Mouse (Mus musculus): Measurements from ENCODE around the gene Marc2. TPM values are rescaled to one million over a fixed set of nuclear protein-coding genes. Genes with fewer than 3 reads are reported as not detected.
A peak's percentile ranks its signal among the peaks of the same experiment; 100 is the strongest.

The Marc2 gene
- polyA plus RNA-seq, 1 experiment from 2014 or later, result 327 TPM

DNA sequence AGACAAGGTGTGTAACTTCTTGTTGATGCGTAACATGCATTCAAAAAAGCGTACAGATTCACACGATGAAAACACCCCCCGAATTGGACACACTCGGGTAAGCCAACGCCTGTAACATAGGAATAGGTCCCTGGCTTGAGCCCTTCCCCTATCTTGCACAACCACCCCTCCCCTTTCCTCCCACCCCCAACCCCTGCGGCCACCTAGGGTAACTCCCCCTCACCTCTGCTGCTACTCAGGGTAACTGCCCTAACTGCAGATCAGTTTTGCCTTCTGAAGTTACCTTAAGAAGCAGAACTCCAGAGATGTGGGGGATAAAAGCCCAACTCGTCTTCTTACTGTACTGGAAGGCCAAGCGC, 74.4 kb downstream of the Marc2 start:
- H3K36me3 ChIP-seq (ENCODE audit: insufficient read depth, low read length), result no peaks in the 10 kb centered on the region
- H3K27ac ChIP-seq, result no peak overlapping the region
- no peaks in the 10 kb centered on the region for H3K9me3 ChIP-seq (replicated peaks; ENCODE audit: low read length)
- no peak overlapping the region for H3K4me3 ChIP-seq (replicated peaks; ENCODE audit: low read depth, low read length)
- peaks cover 12% of the 10 kb centered on the region; the same call in 1 of the 2 replicates for H3K27me3 ChIP-seq (ENCODE audit: insufficient read depth, low read length)
- DNase-seq (ENCODE audit: low spot score) (no peak), ATAC-seq (replicated peaks; ENCODE audit: low FRiP score, low read depth) (peak; percentile 35; the same call in 1 of the 2 replicates)
- no peak overlapping the region for H3K9ac ChIP-seq (ENCODE audit: low read depth, low read length)
- TF ChIP-seq CTCF (IDR thresholded peaks at IDR 0.05; ENCODE audit: low read depth), result no peak
- 8% methylated on average over 9 of the region's 9 CpGs for WGBS
- 0 out of 2 replicates have a peak, but pooled peaks cover 4% of the 10 kb centered on the region for H3K4me1 ChIP-seq (replicated peaks; ENCODE audit: insufficient read depth, low read length)
- peak overlapping the region; percentile 12 for H3K4me2 ChIP-seq (ENCODE audit: low read length)

DNA sequence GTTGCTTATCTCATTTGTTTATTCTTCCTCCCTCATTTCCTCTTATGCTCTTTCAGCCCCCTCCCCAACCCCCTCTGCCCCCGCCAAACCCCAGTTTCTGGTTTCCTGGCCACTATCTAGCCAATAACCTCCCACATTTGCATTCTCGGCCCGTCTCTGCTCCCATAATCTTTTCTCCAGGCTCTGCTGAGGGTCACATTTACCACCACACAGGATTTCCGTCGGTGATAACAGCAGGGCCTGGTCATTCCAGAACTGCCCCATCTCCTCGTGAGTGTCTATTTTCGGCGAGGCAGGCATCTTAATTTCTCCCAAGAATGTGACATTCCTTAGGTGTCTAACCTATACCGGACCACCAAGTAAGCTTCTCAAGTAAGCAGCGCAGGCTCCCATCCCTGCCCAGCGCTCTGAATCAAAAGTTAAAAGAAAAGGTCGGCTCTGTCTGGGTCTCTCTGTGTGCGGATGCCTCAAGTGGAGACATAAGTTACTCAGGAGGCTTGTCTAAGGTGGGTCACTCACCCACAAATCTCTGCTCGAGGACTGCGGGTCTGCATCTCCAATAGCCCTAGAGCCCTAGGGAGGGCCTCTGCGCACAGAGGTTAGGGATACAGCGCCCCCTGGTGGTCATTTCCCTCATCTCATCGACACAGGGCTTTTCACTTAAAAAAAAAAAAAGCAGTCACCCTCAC, 74.9 kb downstream of the Marc2 start:
- peak; percentile 90 for TF ChIP-seq CTCF (IDR thresholded peaks at IDR 0.05; ENCODE audit: low read depth)
- H3K4me1 ChIP-seq (replicated peaks; ENCODE audit: insufficient read depth, low read length), result 0 out of 2 replicates have a peak, but pooled peaks cover 4% of the 10 kb centered on the region
- peak; percentile 67 for ATAC-seq (replicated peaks; ENCODE audit: low FRiP score, low read depth)
- H3K27me3 ChIP-seq (ENCODE audit: insufficient read depth, low read length), result peaks cover 7% of the 10 kb centered on the region; the same call in 1 of the 2 replicates
- no peaks in the 10 kb centered on the region for H3K9me3 ChIP-seq (replicated peaks; ENCODE audit: low read length)
- peak; percentile 88 for DNase-seq (ENCODE audit: low spot score)
- H3K36me3 ChIP-seq (ENCODE audit: insufficient read depth, low read length), result no peaks in the 10 kb centered on the region
- 0 out of 2 replicates have a peak overlapping the region, but pooled peaks have one; percentile 11 for H3K27ac ChIP-seq
- H3K9ac ChIP-seq (ENCODE audit: low read depth, low read length), result no peak overlapping the region
- 12% methylated on average over 18 of the region's 18 CpGs for WGBS
- H3K4me2 ChIP-seq (ENCODE audit: low read length), result peak overlapping the region; percentile 8; the same call in 1 of the 2 replicates
- H3K4me3 ChIP-seq (replicated peaks; ENCODE audit: low read depth, low read length), result no peak overlapping the region

- 40% methylated on average over 3 of the region's 3 CpGs for WGBS
- Histone ChIP-seq H3K9ac (ENCODE audit: low read depth, low read length) (no peak overlapping the region), H3K4me3 (replicated peaks; ENCODE audit: low read depth, low read length) (no peak overlapping the region), H3K27ac (no peak overlapping the region), H3K9me3 (replicated peaks; ENCODE audit: low read length) (no peaks in the 10 kb centered on the region), H3K27me3 (ENCODE audit: insufficient read depth, low read length) (no peaks in the 10 kb centered on the region), H3K4me1 (replicated peaks; ENCODE audit: insufficient read depth, low read length) (no peaks in the 10 kb centered on the region), H3K36me3 (ENCODE audit: insufficient read depth, low read length) (no peaks in the 10 kb centered on the region), H3K4me2 (ENCODE audit: low read length) (no peak overlapping the region)
- no peak for TF ChIP-seq CTCF (IDR thresholded peaks at IDR 0.05; ENCODE audit: low read depth)
- DNase-seq (ENCODE audit: low spot score) (no peak), ATAC-seq (replicated peaks; ENCODE audit: low FRiP score, low read depth) (no peak)
Measured at GRCm38 (mm10) chr1:184763866-184764265, 82.4 kb downstream of the Marc2 start.

MicroRNA genes within 50 kb of the gene (microRNA counts, 519-probe panel; counts per million panel counts)
- microRNA mmu-miR-1981, result 3,329 counts per million, percentile 71 among the panel's probes with 10 or more counts

Small RNA genes lying within 50 kb of the gene (microRNA-seq; reads per million reads assigned to microRNA genes)
- 69.7 reads per million, percentile 48 among the genes with 10 or more reads in this experiment for gene Mir1981

Other genes starting within 250 kb of the Marc2 start
- 12.1 and 12.7 TPM in 2 replicates for gene Hlx, start 113.8 kb downstream of the Marc2 start, polyA plus RNA-seq (2015; fragmentation: Nextera tagmentation; extraction: Ambion mirVana)
- 0.23 and 0.29 TPM in 2 replicates for gene Marc1, start 35.1 kb downstream of the Marc2 start, polyA plus RNA-seq (2015; fragmentation: Nextera tagmentation; extraction: Ambion mirVana)
- gene C130074G19Rik, start 36.8 kb upstream of the Marc2 start, polyA plus RNA-seq (2015; fragmentation: Nextera tagmentation; extraction: Ambion mirVana), result 7.4 and 7.6 TPM in 2 replicates
- 2.1 TPM in 2 replicates for gene Mark1, start 153.1 kb upstream of the Marc2 start, polyA plus RNA-seq (2015; fragmentation: Nextera tagmentation; extraction: Ambion mirVana)